Mouse (Mus musculus): ENCODE results near the gene Gm32802. TPM values are rescaled to one million over a fixed set of nuclear protein-coding genes. Genes with fewer than 3 reads are reported as not detected.
"Not testable (repeated sequence)": the region's sequence is repeated elsewhere in the genome, so short reads cannot be mapped to it uniquely, and the experiment has no call there.

Gene Gm32802
- polyA plus RNA-seq, 1 experiment from 2014 or later, result 0.19 TPM

- not testable (repeated sequence) for H3K4me1 ChIP-seq; H3K9me3 ChIP-seq (replicated peaks); H3K4me3 ChIP-seq; H3K27ac ChIP-seq; H3K36me3 ChIP-seq (ENCODE audit: poor library complexity, severe bottlenecking); H3K9ac ChIP-seq; H3K4me2 ChIP-seq; H3K27me3 ChIP-seq
- 39% methylated on average over 2 of the region's 2 CpGs for WGBS
- ATAC-seq, result 0 out of 2 replicates have a peak, but pooled peaks have one; percentile 48
Observed at GRCm38 (mm10) chr10:118302133-118302532, 43.6 kb downstream of the Gm32802 start.

Other genes starting within 250 kb of the Gm32802 start
- gene Mdm1, start 116.9 kb upstream of the Gm32802 start, polyA plus RNA-seq (2015; fragmentation: Nextera tagmentation; extraction: Ambion mirVana), result 48.3 and 49.7 TPM in 2 replicates
- gene Il22, start 53.7 kb upstream of the Gm32802 start, polyA plus RNA-seq (2015; fragmentation: Nextera tagmentation; extraction: Ambion mirVana), result not detected in 2 replicates
- 0.18 and 0.19 TPM in 2 replicates for gene Gm32717, start 17.9 kb upstream of the Gm32802 start, polyA plus RNA-seq (2015; fragmentation: Nextera tagmentation; extraction: Ambion mirVana)
- gene Iltifb, start 36.4 kb downstream of the Gm32802 start, polyA plus RNA-seq (2015; fragmentation: Nextera tagmentation; extraction: Ambion mirVana), result not detected in 2 replicates
- gene Gm9040, start 68.3 kb downstream of the Gm32802 start, polyA plus RNA-seq (2015; fragmentation: Nextera tagmentation; extraction: Ambion mirVana), result 0.08 TPM in 1 of 2 replicates, not detected in the other
- gene Gm9044, start 73.7 kb downstream of the Gm32802 start, polyA plus RNA-seq (2015; fragmentation: Nextera tagmentation; extraction: Ambion mirVana), result 0.08 TPM in 1 of 2 replicates, not detected in the other
- gene Gm9045, start 79.1 kb downstream of the Gm32802 start, polyA plus RNA-seq (2015; fragmentation: Nextera tagmentation; extraction: Ambion mirVana), result not detected in 2 replicates
- not detected in 2 replicates for gene Gm9046, start 84.6 kb downstream of the Gm32802 start, polyA plus RNA-seq (2015; fragmentation: Nextera tagmentation; extraction: Ambion mirVana)
- gene Gm9048, start 90.0 kb downstream of the Gm32802 start, polyA plus RNA-seq (2015; fragmentation: Nextera tagmentation; extraction: Ambion mirVana), result not detected in 2 replicates
- not detected in 2 replicates for gene Gm9049, start 95.4 kb downstream of the Gm32802 start, polyA plus RNA-seq (2015; fragmentation: Nextera tagmentation; extraction: Ambion mirVana)
- not detected in 2 replicates for gene Ifng, start 182.4 kb downstream of the Gm32802 start, polyA plus RNA-seq (2015; fragmentation: Nextera tagmentation; extraction: Ambion mirVana)